In the genomic region with DNA sequence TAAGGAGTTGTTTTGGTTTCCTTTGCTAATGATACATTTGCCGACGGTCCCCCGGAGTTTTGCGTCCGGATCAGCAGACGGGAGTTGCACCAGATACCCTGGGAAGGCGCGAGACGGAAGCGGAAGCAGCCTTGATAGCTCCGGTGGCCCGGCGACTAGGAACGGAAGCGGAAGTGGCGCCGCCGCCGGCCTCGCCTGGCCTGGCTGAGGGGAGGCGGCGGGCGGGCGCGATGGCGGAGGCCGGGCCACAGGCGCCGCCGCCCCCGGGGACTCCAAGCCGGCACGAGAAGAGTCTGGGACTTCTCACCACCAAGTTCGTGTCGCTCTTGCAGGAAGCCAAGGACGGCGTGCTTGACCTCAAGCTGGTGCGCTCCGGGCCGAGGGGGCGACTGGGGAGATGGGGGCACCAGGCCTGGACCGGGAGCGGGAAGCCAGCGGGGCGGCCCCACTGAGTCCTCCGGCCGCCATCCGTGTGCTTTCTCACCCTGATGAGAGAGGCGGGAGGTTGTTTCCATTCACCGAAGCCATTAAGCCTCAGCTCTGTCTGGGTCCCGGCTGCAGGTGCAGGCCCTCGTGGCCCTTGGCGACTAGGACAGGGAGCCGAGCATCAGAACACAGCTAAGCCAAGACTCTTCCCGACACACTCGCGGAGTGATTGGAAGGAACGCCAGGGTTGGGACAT, we compare ENCODE assay signal across 8 mouse cellular contexts. TPM values are rescaled to one million over a fixed set of nuclear protein-coding genes. Genes with fewer than 3 reads are reported as not detected.
DNase-seq lines count a peak whose midpoint lies in the region; ATAC-seq and TF ChIP-seq lines count a peak whose summit lies in the region.

Gene E2f4, plus strand, starts transcription at position 153 of the 682 bp plus-strand sequence.

- peak; percentile 87 to 95 for TF ChIP-seq POLR2A in MEL (IDR thresholded peaks at IDR 0.05; ENCODE audit: control insufficient read depth in 1 of 2, insufficient read depth in 1 of 2, low read depth in 1 of 2, low read length in 2 of 2, poor library complexity in 1 of 2)

- DNase-seq in MEL (ENCODE audit: low read depth, low spot score) = peak; percentile 96
- DNase-seq in cerebellum, adult 18-20 months = peak; percentile 93 to 95
- peak; percentile 93 for DNase-seq in forebrain, postnatal 0 days
- DNase-seq in heart, postnatal 4 days = peak; percentile 94
- DNase-seq in layer of hippocampus, adult 8-10 months (ENCODE audit: low spot score in 2 of 2) = peak; percentile 85 to 92
- peak; percentile 86 for DNase-seq in ovary, adult 18-20 months (ENCODE audit: low spot score)
- peak; percentile 91 for DNase-seq in thymus, postnatal 0 days (ENCODE audit: low spot score)

- H3K27me3 ChIP-seq in MEL (ENCODE audit: control insufficient read depth in 1 of 2, insufficient read depth in 2 of 2, low read length in 2 of 2) = no peaks in the 10 kb centered on the region
- H3K27me3 ChIP-seq in forebrain, postnatal 0 days (ENCODE audit: insufficient read depth, low read length) = no peaks in the 10 kb centered on the region
- no peaks in the 10 kb centered on the region for H3K27me3 ChIP-seq in lung, embryonic 15.5 days

- TF ChIP-seq EP300 in MEL (IDR thresholded peaks at IDR 0.05; ENCODE audit: low read depth in 1 of 2, low read length in 2 of 2) = peak in 1 of 2 experiments; percentile 25; a peak in 1 of 4 replicates

- under 1% methylated on average over 58 of the region's 58 CpGs for WGBS in forebrain, postnatal 0 days
- under 1% methylated on average over 58 of the region's 58 CpGs for WGBS in lung, embryonic 15.5 days

- H3K4me3 ChIP-seq in MEL (ENCODE audit: control insufficient read depth in 1 of 2, insufficient read depth in 1 of 2, low read depth in 2 of 2, low read length in 2 of 2) = peak within 1 kb of the TSS; percentile 86
- peak within 1 kb of the TSS; percentile 96 for H3K4me3 ChIP-seq in forebrain, postnatal 0 days (ENCODE audit: low read depth, low read length)
- H3K4me3 ChIP-seq in lung, embryonic 15.5 days = peak within 1 kb of the TSS; percentile 98

- peak; percentile 97 for ATAC-seq in forebrain, postnatal 0 days
- peak; percentile 83 for ATAC-seq in lung, embryonic 15.5 days (ENCODE audit: borderline replicate concordance, extremely low read depth, low FRiP score, low TSS enrichment)

- peaks cover 11 to 27% of the 10 kb centered on the region in 2 experiments for H3K4me1 ChIP-seq in MEL (ENCODE audit: control insufficient read depth in 1 of 2, insufficient read depth in 2 of 2, low read length in 2 of 2)
- H3K4me1 ChIP-seq in forebrain, postnatal 0 days (ENCODE audit: insufficient read depth) = 0 out of 2 replicates have a peak, but pooled peaks cover 9% of the 10 kb centered on the region
- peaks cover 33% of the 10 kb centered on the region for H3K4me1 ChIP-seq in lung, embryonic 15.5 days

- H3K27ac ChIP-seq in MEL (ENCODE audit: control insufficient read depth, low read depth, low read length) = peak within 1 kb of the TSS; percentile 70
- H3K27ac ChIP-seq in forebrain, postnatal 0 days (ENCODE audit: low read depth, low read length) = peak within 1 kb of the TSS; percentile 75
- peak within 1 kb of the TSS; percentile 80 for H3K27ac ChIP-seq in lung, embryonic 15.5 days

- H3K4me2 ChIP-seq in forebrain, postnatal 0 days (ENCODE audit: low read depth) = peak within 1 kb of the TSS; percentile 89
- peak within 1 kb of the TSS; percentile 91 for H3K4me2 ChIP-seq in lung, embryonic 15.5 days

- peaks cover 15 to 33% of the 10 kb centered on the region in 2 experiments for H3K36me3 ChIP-seq in MEL (ENCODE audit: control insufficient read depth in 1 of 2, insufficient read depth in 2 of 2, low read length in 2 of 2)
- H3K36me3 ChIP-seq in forebrain, postnatal 0 days (ENCODE audit: insufficient read depth) = peaks cover 27% of the 10 kb centered on the region
- H3K36me3 ChIP-seq in lung, embryonic 15.5 days = peaks cover 31% of the 10 kb centered on the region

- no peak for TF ChIP-seq RAD21 in MEL (IDR thresholded peaks at IDR 0.05; ENCODE audit: low read depth, low read length)

- no peak for TF ChIP-seq CTCF in MEL (IDR thresholded peaks at IDR 0.05 in 2 of 3, conservative IDR thresholded peaks at IDR 0.05 in 1 of 3; ENCODE audit: control insufficient read depth in 1 of 3, insufficient read depth in 1 of 3, low read depth in 2 of 3, low read length in 3 of 3, poor library complexity in 1 of 3, severe bottlenecking in 1 of 3)
- no peak for TF ChIP-seq CTCF in forebrain, postnatal 0 days (IDR thresholded peaks at IDR 0.05; ENCODE audit: low read depth)

- peak within 1 kb of the TSS; percentile 97 for H3K9ac ChIP-seq in MEL (ENCODE audit: control insufficient read depth, low read depth, low read length, poor library complexity, severe bottlenecking)
- H3K9ac ChIP-seq in forebrain, postnatal 0 days = peak within 1 kb of the TSS; percentile 95
- peak within 1 kb of the TSS; percentile 94 for H3K9ac ChIP-seq in lung, embryonic 15.5 days

- no peaks in the 10 kb centered on the region for H3K9me3 ChIP-seq in MEL (replicated peaks; ENCODE audit: insufficient read depth, low read length)
- H3K9me3 ChIP-seq in forebrain, postnatal 0 days (ENCODE audit: low read length) = no peaks in the 10 kb centered on the region
- H3K9me3 ChIP-seq in lung, embryonic 15.5 days = no peaks in the 10 kb centered on the region

- peaks cover 34% of the 10 kb centered on the region for H3K79me2 ChIP-seq in MEL (ENCODE audit: control insufficient read depth, insufficient read depth, low read length, poor library complexity)

TF ChIP-seq in MEL, 35 proteins besides CTCF, POLR2A, EP300 and RAD21:
- TF ChIP-seq CHD2 (IDR thresholded peaks at IDR 0.05; ENCODE audit: low read length) (no peak), TBP (IDR thresholded peaks at IDR 0.05; ENCODE audit: low read depth, low read length) (peak; percentile 49; the same call in 1 of the 2 replicates), MXI1 (IDR thresholded peaks at IDR 0.05; ENCODE audit: low read depth, low read length) (peak; percentile 76), JUND (IDR thresholded peaks at IDR 0.05; ENCODE audit: low read depth, low read length) (no peak), ETS1 (IDR thresholded peaks at IDR 0.05; ENCODE audit: low read depth, low read length) (0 out of 2 replicates have a peak, but pooled peaks have one; percentile 43), ELF1 (IDR thresholded peaks at IDR 0.05; ENCODE audit: low read depth, low read length) (peak; percentile 99), GABPA (IDR thresholded peaks at IDR 0.05; ENCODE audit: low read depth, low read length) (no peak), POLR2AphosphoS5 (IDR thresholded peaks at IDR 0.05; ENCODE audit: borderline replicate concordance, low read depth, low read length) (no peak), MAZ (IDR thresholded peaks at IDR 0.05; ENCODE audit: low read depth, low read length) (peak; percentile 43; the same call in 1 of the 2 replicates), HCFC1 (IDR thresholded peaks at IDR 0.05; ENCODE audit: low read depth, low read length) (peak; percentile 92), ZMIZ1 (IDR thresholded peaks at IDR 0.05; ENCODE audit: low read depth, low read length) (peak; percentile 29; the same call in 1 of the 2 replicates), MEF2A (IDR thresholded peaks at IDR 0.05; ENCODE audit: extremely low read depth, insufficient replicate concordance, low read depth, low read length, poor library complexity, severe bottlenecking) (no peak), NELFE (IDR thresholded peaks at IDR 0.05; ENCODE audit: low read depth, low read length) (peak; percentile 84), MAFK (IDR thresholded peaks at IDR 0.05; ENCODE audit: borderline replicate concordance, low read depth, low read length) (no peak), SIN3A (IDR thresholded peaks at IDR 0.05; ENCODE audit: low read length) (peak; percentile 95), MYC (IDR thresholded peaks at IDR 0.05; ENCODE audit: low read depth, low read length) (0 out of 2 replicates have a peak, but pooled peaks have one; percentile 22), TCF12 (IDR thresholded peaks at IDR 0.05; ENCODE audit: low read depth, low read length) (peak; percentile 76), KAT2A (conservative IDR thresholded peaks at IDR 0.05; ENCODE audit: low read depth, low read length) (peak; percentile 60; the same call in 1 of the 2 replicates), MAX (IDR thresholded peaks at IDR 0.05; ENCODE audit: low read length) (peak; percentile 45; the same call in 1 of the 2 replicates), BHLHE40 (IDR thresholded peaks at IDR 0.05; ENCODE audit: borderline replicate concordance, low read depth, low read length) (no peak)

RNA-seq across cellular contexts. Expression of gene E2f4, which starts in this region (rescaled TPM):
- total RNA-seq in MEL (2012; rRNA removed) = 95.9 and 98.5 TPM in 2 replicates
- 100 to 1,000 TPM in 1 of 2 experiments, 10 to 100 TPM in 1; 97.9 to 313 TPM for polyA plus RNA-seq in MEL (2012; ENCODE audit: insufficient read depth in 1 of 2, insufficient read length in 2 of 2, low read depth in 1 of 2, low replicate concordance in 2 of 2, missing spikeins in 1 of 2)
- total RNA-seq in forebrain, postnatal 0 days (2014; rRNA removed) = 26.2 and 36.7 TPM in 2 replicates
- 30.6 and 31.6 TPM in 2 replicates for polyA plus RNA-seq in forebrain, postnatal 0 days (2015; fragmentation: Nextera tagmentation; extraction: Ambion mirVana)
- 10 to 100 TPM; 29.5 to 32.4 TPM for total RNA-seq in heart, postnatal 4 days (2021)
- 10 to 100 TPM; 36.4 to 38.9 (median 37.6) TPM for total RNA-seq in layer of hippocampus, adult 8-10 months (2022)
- 76.4 and 77.3 TPM in 2 replicates for polyA plus RNA-seq in lung, embryonic 15.5 days (2015; fragmentation: Nextera tagmentation; extraction: Ambion mirVana)
- 81.7 and 103 TPM in 2 replicates for polyA plus RNA-seq in thymus, postnatal 0 days (2015; fragmentation: Nextera tagmentation; extraction: Ambion mirVana)

Comparison
In these comparisons a context has a peak if more than half of its experiments do, and no peak if none do; other contexts are left out.
1. Peak in every context shown above with its lines: DNase-seq, ATAC-seq, H3K4me3 ChIP-seq and H3K27ac ChIP-seq.